Mouse (Mus musculus): Measurements from ENCODE around the gene Dnase1l2. TPM values are rescaled to one million over a fixed set of nuclear protein-coding genes. Genes with fewer than 3 reads are reported as not detected.
"Not testable (repeated sequence)": the region's sequence is repeated elsewhere in the genome, so short reads cannot be mapped to it uniquely, and the experiment has no call there.

Gene Dnase1l2
- total RNA-seq, 2 experiments from 2014 or later: 0.63 to 1.7 TPM

DNA sequence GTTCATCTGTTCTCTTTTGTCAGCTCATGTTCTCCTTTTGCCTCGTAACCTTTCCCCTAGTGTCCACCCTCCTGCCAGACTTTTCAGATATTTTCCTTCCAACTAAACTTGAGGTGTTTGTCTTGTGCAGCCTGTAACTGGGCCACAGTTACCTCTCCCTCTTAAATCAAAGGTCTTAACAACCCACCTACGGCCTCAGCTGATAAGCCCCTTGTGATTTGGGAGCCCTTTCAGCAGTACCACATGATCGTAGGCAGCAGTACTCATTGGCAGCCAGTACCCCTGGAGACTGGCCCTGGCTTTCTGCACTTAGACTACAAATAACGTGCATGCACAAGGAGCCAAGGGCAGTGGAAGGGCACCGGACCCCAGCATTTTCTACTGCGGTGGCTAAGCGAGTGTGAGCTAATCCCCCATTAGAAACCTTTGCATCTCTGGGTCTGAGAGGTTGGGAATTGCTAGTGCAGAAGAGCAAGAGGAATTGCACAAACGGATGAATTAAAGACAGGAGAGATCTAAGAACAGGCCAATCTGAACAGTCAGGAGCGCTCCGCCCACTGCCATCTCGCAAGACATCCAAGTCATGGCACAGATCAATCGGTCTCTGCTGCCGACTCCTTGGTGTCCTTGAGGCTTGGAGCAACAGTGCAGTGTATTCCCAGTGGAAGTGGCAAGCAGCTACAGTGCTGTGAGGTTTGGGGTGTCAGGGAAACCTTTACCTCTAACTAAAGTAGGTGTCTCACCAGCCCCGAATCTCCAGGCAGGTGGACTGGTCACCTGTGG lies 13.5 kb downstream of the Dnase1l2 start:
- no peak for DNase-seq

DNA sequence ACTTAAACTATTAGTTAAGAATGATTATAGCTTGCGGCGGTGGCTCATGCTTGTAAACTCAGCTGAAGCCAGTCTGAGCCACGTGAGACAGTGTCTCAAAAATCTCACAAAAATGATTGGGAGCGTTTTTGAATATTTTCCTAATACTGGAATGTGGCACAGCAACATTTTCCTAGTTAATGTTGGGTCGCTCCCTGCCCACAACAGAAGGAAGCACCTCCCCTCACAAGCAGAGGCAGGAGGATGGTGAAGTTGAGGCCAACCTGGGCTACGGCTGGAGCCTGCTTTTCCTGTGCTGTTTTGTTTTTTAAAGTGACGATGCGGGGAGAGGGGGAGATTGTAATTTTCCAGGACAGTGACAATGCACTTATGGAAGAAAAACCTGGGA lies 15.7 kb downstream of the Dnase1l2 start:
- DNase-seq: no peak

DNA sequence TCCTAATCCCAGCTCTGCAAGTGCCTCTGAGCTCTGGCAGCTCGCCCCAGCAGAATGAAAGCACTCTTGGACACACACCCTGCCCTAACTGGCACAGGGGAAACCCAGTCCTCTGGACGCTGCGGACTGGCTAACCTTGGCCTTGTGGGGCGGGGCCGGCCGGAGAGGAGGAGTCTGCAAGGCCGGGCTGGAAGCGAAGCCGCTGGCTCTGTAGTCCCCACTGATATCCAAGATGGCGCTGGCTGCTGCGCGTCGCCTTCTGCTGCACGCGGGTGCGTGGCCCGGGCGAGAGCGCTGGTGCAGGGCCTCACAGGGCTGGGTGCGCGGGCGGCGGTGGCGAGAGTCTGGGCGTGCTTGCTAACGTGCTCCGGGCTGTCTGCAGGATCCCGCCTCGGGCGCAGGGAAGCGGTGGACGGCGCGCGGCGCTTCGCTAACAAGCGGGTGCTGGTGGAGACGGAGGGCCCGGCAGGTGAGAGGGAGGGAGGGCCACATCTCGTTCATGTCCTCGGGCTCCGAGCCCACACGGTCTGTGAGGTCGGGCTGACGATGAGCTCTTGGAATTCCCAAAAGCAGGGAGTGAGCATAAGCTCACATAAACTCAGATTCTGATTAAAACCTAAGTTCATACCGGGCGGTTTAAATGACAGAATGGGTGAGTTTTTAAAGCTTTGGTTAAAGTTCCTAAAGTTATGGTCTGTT lies 16.3 kb downstream of the Dnase1l2 start, which contains the start of gene Eci1:
Gene Eci1 (plus strand): TSS at position 171 of the 699 bp plus-strand sequence.
- peak; percentile 95 for DNase-seq

DNA sequence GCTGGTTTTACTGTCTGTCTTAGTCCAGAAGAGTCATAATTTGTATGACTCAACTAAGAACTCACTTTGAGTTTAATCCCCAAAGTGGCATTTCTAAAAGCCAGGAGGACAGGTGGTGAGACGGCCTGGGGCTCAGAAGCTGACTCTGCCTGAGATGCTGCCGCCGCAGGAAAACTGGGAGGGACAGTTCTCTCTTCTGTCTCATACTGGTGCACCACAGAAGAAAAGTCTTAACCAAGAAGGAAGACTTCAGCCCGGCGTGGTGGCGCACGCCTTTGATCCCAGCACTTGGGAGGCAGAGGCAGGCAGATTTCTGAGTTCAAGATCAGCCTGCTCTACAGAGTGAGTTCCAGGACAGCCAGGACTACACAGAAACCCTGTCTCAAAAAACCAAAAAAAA lies 17.0 kb downstream of the Dnase1l2 start:
- no peak for DNase-seq

DNA sequence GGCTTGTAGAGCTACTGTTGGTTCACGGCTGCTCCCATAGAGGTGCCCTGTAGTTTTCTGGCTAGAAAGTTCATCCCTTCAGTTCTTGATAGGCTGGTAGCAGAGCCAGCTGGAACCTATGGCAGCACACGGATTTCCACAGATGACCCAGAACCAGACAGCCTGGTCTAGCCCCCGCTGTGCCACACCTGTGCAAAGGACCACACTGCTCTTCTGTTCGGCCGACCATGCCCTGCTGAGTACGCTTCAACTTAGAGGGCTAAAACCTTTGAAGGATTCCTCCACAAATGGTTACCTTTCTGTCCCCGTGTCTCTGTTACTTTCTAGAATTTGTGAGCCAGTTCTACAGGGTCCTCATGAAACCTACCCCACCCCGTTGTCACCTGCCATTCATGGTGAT lies 17.6 kb downstream of the Dnase1l2 start:
- not testable (repeated sequence) for DNase-seq

GRCm38 (mm10) chr17:24424489-24424888 lies 18.4 kb downstream of the Dnase1l2 start:
- no peak for DNase-seq

DNA sequence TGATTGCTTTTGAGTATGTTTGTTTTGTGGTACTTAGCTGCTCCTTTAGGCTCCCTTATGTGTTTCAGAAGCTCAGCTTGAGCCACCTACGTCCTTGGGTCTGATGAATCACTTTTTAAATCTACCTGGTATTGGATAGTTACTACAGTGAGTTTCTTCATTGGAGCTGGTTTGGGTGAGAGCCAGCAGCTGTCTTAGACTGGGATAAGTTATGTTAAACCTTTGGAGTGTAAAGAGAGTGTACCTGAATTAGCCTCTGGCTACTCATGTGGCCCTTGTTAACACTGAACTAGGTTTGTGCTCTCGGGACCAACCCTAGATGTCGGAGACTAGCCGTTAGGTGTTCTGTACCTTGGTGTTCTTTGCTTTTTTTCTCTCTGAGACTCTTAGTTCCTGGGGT lies 19.8 kb downstream of the Dnase1l2 start:
- no peak for DNase-seq

GRCm38 (mm10) chr17:24416051-24416652 lies 26.8 kb downstream of the Dnase1l2 start:
- DNase-seq: no peak

- DNase-seq: no peak
Observed at GRCm38 (mm10) chr17:24415011-24415410, 27.9 kb downstream of the Dnase1l2 start.

DNA sequence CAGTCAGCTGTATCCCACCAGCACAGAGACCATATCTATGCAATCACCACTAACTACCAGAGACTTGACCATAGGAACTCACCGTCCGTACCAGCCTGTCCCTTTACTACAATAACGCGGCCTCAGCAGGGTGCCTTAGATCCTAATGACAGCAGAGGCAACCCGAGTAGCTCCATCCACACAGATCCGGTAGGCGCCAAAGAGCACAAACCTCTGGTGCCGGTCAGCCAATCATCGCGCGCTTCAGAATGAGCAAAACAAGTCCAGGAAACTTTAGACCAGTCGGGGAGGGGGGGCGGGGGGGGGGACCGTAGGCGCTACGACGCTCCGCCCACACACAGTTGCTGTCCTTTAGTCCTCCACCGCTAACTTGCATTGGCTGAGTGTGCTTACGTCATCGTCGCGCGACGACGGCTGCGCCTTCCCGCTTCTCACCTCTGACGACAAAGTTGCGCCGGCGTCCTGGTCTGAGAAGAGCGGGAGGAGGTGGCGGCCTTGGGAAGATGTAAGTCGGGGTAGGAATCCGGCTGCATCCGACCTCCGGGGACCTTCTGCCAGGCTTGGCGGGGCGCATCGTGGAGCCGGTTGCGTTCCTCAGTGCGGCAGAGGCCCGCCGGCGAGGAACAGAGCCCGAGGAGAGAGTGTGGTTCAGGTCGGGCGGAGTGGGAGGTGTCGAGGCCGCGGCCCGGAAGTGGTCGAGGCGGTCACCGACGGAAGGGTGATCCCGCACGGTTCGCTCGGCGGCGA lies 28.5 kb downstream of the Dnase1l2 start, which contains the start of gene Rnps1:
Gene Rnps1 (plus strand): TSS at position 336 of the 747 bp plus-strand sequence.
- peak; percentile 92 for DNase-seq

DNA sequence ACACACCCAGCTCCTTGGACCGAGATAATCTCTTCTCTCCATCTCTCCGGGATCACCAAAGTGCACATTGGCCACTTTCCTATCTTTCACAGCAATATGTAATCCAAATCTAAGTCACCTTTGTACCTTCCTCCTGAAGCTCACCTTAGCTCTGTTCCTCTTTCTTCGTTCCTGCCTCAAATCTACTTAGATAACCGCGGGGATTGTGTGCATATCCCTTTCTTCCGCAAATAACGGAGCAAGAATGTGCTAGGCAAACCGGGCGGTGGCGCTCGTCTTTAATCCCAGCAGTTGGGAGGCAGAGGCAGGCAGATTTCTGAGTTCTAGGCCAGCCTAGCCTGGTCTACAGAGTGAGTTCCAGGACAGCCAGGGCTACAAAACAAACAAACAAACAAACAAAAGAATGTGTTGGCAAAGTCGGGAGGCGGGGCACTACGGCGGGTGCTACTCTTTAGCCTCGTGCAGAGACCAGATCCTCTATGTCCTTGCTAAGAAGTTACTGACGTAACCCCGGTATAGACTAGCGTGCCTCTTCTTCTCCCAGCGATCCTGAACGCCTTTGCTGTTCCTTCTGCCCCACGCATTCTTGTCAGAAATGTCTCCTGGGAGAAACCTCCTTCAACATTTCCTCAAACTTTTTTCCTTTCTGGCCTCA lies 29.2 kb downstream of the Dnase1l2 start:
- no peak for DNase-seq

GRCm38 (mm10) chr17:24407116-24407803 lies 35.6 kb downstream of the Dnase1l2 start:
- no peak for DNase-seq

- DNase-seq: no peak
Observed at GRCm38 (mm10) chr17:24402371-24402770, 40.5 kb downstream of the Dnase1l2 start.

- DNase-seq: peak; percentile 34
Observed at GRCm38 (mm10) chr17:24394456-24394855, 48.4 kb downstream of the Dnase1l2 start.

- DNase-seq: no peak
Observed at GRCm38 (mm10) chr17:24393527-24393926, 49.4 kb downstream of the Dnase1l2 start.

DNA sequence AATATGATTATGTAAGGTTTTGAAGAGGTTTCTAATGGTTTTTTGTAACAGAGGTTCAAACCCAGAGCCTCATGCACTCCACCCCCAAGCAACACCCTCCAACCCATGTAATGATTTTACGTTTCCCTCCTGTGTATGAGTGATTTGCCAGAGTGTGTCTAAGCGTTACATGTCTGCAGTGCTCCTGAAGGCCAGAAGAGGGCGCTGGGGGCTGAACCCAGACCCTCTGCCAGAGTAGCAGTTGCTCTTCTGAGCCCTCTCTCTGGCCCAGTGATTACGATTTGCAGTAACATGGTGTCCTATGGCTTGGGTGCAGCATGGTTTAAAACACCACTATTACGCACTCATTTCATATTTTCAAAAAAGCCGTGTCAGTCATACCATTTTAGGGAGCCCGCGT lies 51.8 kb downstream of the Dnase1l2 start:
- no peak for DNase-seq

Other genes with a start within 250 kb of the Dnase1l2 start
- gene Tbc1d24, start 237.5 kb downstream of the Dnase1l2 start, total RNA-seq (2021): 1 to 10 TPM; 5.8 to 8.9 TPM
- gene Ntn3, start 233.6 kb downstream of the Dnase1l2 start, total RNA-seq (2021): 1 to 10 TPM; 1.6 to 2.5 TPM
- gene Tedc2, start 222.3 kb downstream of the Dnase1l2 start, total RNA-seq (2021): 1 to 10 TPM; 2.5 to 4.0 TPM
- gene Ccnf, start 191.6 kb downstream of the Dnase1l2 start, total RNA-seq (2021): 1 to 10 TPM; 5.0 to 8.2 TPM
- gene Abca17, start 92.0 kb downstream of the Dnase1l2 start, total RNA-seq (2021): under 1 TPM in 1 of 2 experiments, not detected in 1; 0.05 TPM
- 10 to 100 TPM; 10.2 to 11.4 TPM for gene Abca3, start 91.2 kb downstream of the Dnase1l2 start, total RNA-seq (2021)
- gene Rnps1, start 28.5 kb downstream of the Dnase1l2 start, total RNA-seq (2021): 10 to 100 TPM; 59.1 to 67.5 TPM
- 100 to 1,000 TPM; 147 to 161 TPM for gene Eci1, start 16.5 kb downstream of the Dnase1l2 start, total RNA-seq (2021)
- gene E4f1, start 27.2 kb upstream of the Dnase1l2 start, total RNA-seq (2021): 10 to 100 TPM; 10.8 to 17.3 TPM
- gene Pgp, start 27.3 kb upstream of the Dnase1l2 start, total RNA-seq (2021): 10 to 100 TPM; 34.1 to 39.2 TPM
- gene Bricd5, start 30.8 kb upstream of the Dnase1l2 start, total RNA-seq (2021): under 1 TPM; 0.65 to 0.73 TPM
- gene Mlst8, start 36.0 kb upstream of the Dnase1l2 start, total RNA-seq (2021): 10 to 100 TPM; 10.8 to 12.1 TPM
- gene Caskin1, start 45.5 kb upstream of the Dnase1l2 start, total RNA-seq (2021): under 1 TPM; 0.56 to 0.68 TPM
- 10 to 100 TPM; 47.2 to 60.9 TPM for gene Traf7, start 84.8 kb upstream of the Dnase1l2 start, total RNA-seq (2021)
- under 1 TPM; 0.18 to 0.47 TPM for gene Rab26, start 91.1 kb upstream of the Dnase1l2 start, total RNA-seq (2021)
- gene Pkd1, start 106.7 kb upstream of the Dnase1l2 start, total RNA-seq (2021): 10 to 100 TPM; 34.6 to 49.1 TPM
- gene Tsc2, start 189.5 kb upstream of the Dnase1l2 start, total RNA-seq (2021): 10 to 100 TPM; 51.7 to 61.1 TPM
- gene Nthl1, start 189.6 kb upstream of the Dnase1l2 start, total RNA-seq (2021): 1 to 10 TPM; 4.3 TPM
- 10 to 100 TPM; 30.1 to 33.4 TPM for gene Slc9a3r2, start 207.2 kb upstream of the Dnase1l2 start, total RNA-seq (2021)
- not detected for gene Npw, start 215.4 kb upstream of the Dnase1l2 start, total RNA-seq (2021)
- gene Zfp598, start 226.6 kb upstream of the Dnase1l2 start, total RNA-seq (2021): 10 to 100 TPM; 18.0 to 21.0 TPM
- gene Syngr3, start 246.8 kb upstream of the Dnase1l2 start, total RNA-seq (2021): under 1 TPM; 0.16 to 0.52 TPM